Mouse (Mus musculus) thymus, adult 2 months (tissue): Measurements from ENCODE around the gene Hsf2bp. TPM values are rescaled to one million over a fixed set of nuclear protein-coding genes. Genes with fewer than 3 reads are reported as not detected.

Source experiments
- DNase-seq: peaks from one replicate; pipeline ENCODE4 v3.0.0; 2021
- H3K27ac ChIP-seq: fragments of 200-500 bp; 2 replicates; pipeline ENCODE4 v1.5.1; 2012; ENCODE audit warnings: low read length, control low read depth; ENCODE audit not compliant: control insufficient read depth, insufficient read depth
- H3K27me3 ChIP-seq: fragments of 200-500 bp; 2 replicates; pipeline ENCODE4 v1.6.1; 2012; ENCODE audit warnings: mild to moderate bottlenecking, low read length, moderate library complexity, mixed read lengths; ENCODE audit not compliant: control insufficient read depth, insufficient read depth
- H3K36me3 ChIP-seq: fragments of 200-500 bp; 2 replicates; pipeline ENCODE4 v1.6.1; 2012; ENCODE audit warnings: mild to moderate bottlenecking, low read length, moderate library complexity; ENCODE audit not compliant: control insufficient read depth, insufficient read depth
- H3K4me1 ChIP-seq: fragments of 200-500 bp; replicated peaks from 2 replicates; pipeline ENCODE4 v1.6.1; 2012; ENCODE audit warnings: low read length; ENCODE audit not compliant: control insufficient read depth, insufficient read depth
- H3K4me3 ChIP-seq: fragments of 200-500 bp; 2 replicates; pipeline ENCODE4 v1.5.1; 2012; ENCODE audit warnings: mild to moderate bottlenecking, low read length, control low read depth, moderate library complexity; ENCODE audit not compliant: control insufficient read depth, insufficient read depth
- CTCF ChIP-seq: fragments of 200-500 bp; IDR thresholded peaks from 2 replicates; pipeline ENCODE4 v1.5.1; 2012; ENCODE audit warnings: mild to moderate bottlenecking, control low read depth, low read length, moderate library complexity, borderline replicate concordance; ENCODE audit not compliant: control insufficient read depth, poor library complexity, insufficient read depth; ENCODE audit errors: extremely low read depth
- POLR2A ChIP-seq: fragments of 200-500 bp; IDR thresholded peaks from 2 replicates; pipeline ENCODE4 v1.6.1; 2012; ENCODE audit warnings: mild to moderate bottlenecking, low read length, control low read depth, moderate library complexity; ENCODE audit not compliant: control insufficient read depth, poor library complexity, insufficient read depth; ENCODE audit errors: extremely low read depth
- WGBS: fragments of 180-500 bp; shearing (Covaris S2); methylation state at CpG from one replicate; pipeline ENCODE4 v1.1.7; 2018; 5-methylcytosine and 5-hydroxymethylcytosine counted together
- polyA plus RNA-seq: library from polyadenylated mRNA; depleted of rRNA; stranded (reverse); fragments of >200 nt; gene quantifications from 2 replicates; pipeline ENCODE4 v1.2.3, GENCODE M21; 2012

The Hsf2bp gene
- polyA plus RNA-seq, 1 experiment = 0.54 TPM

- DNase-seq = no peak
- WGBS = 96% methylated on average over 16 of the region's 16 CpGs
- no peaks in the 10 kb centered on the region for H3K36me3 ChIP-seq
These were observed 96.7 kb downstream of the Hsf2bp start for GRCm38 (mm10) chr17:31939292-31940060.

GRCm38 (mm10) chr17:31938539-31939260 is 97.4 kb downstream of the Hsf2bp start:
- WGBS = 92% methylated on average over 12 of the region's 12 CpGs
- TF ChIP-seq POLR2A (no peak), CTCF (no peak)
- H3K4me3 ChIP-seq = no peak overlapping the region
- DNase-seq = no peak
- H3K4me1 ChIP-seq = 0 out of 2 replicates have a peak, but pooled peaks cover 2% of the 10 kb centered on the region
- no peaks in the 10 kb centered on the region for H3K27me3 ChIP-seq
- no peak overlapping the region for H3K27ac ChIP-seq
- H3K36me3 ChIP-seq = no peaks in the 10 kb centered on the region

More at GRCm38 (mm10) chr17:31939292-31940060, 96.7 kb downstream of the Hsf2bp start:
- TF ChIP-seq POLR2A (no peak), CTCF (no peak)
- Histone ChIP-seq H3K4me3 (no peak overlapping the region), H3K4me1 (0 out of 2 replicates have a peak, but pooled peaks cover 2% of the 10 kb centered on the region), H3K27me3 (no peaks in the 10 kb centered on the region), H3K27ac (no peak overlapping the region)

GRCm38 (mm10) chr17:31937141-31937554 is 99.0 kb downstream of the Hsf2bp start:
- H3K4me1 ChIP-seq = peaks cover 7% of the 10 kb centered on the region; the same call in 1 of the 2 replicates
- WGBS = 36% methylated on average over 3 of the region's 3 CpGs

GRCm38 (mm10) chr17:31935841-31936240 is 100.3 kb downstream of the Hsf2bp start:
- TF ChIP-seq POLR2A (no peak), CTCF (no peak)
- Histone ChIP-seq H3K36me3 (no peaks in the 10 kb centered on the region), H3K4me1 (peaks cover 9% of the 10 kb centered on the region; the same call in 1 of the 2 replicates), H3K27ac (no peak overlapping the region), H3K4me3 (no peak overlapping the region), H3K27me3 (no peaks in the 10 kb centered on the region)
- DNase-seq = no peak
- 92% methylated on average over 3 of the region's 3 CpGs for WGBS

More at GRCm38 (mm10) chr17:31937141-31937554, 99.0 kb downstream of the Hsf2bp start:
- TF ChIP-seq POLR2A = no peak
- TF ChIP-seq CTCF = no peak
- Histone ChIP-seq H3K4me3 (no peak overlapping the region), H3K27ac (no peak overlapping the region), H3K27me3 (no peaks in the 10 kb centered on the region), H3K36me3 (no peaks in the 10 kb centered on the region)
- DNase-seq = no peak

- Histone ChIP-seq H3K27me3 (no peaks in the 10 kb centered on the region), H3K36me3 (no peaks in the 10 kb centered on the region), H3K4me1 (peaks cover 9% of the 10 kb centered on the region; the same call in 1 of the 2 replicates), H3K4me3 (no peak overlapping the region), H3K27ac (no peak overlapping the region)
- TF ChIP-seq POLR2A (no peak), CTCF (no peak)
- no peak for DNase-seq
- WGBS = 88% methylated on average over 6 of the region's 6 CpGs
These were observed 100.9 kb downstream of the Hsf2bp start for GRCm38 (mm10) chr17:31935091-31935830.

- TF ChIP-seq CTCF (no peak), POLR2A (no peak)
- WGBS = 82% methylated on average over 1 of the region's 1 CpGs
- H3K4me1 ChIP-seq = peaks cover 9% of the 10 kb centered on the region; the same call in 1 of the 2 replicates
These were observed 102.2 kb downstream of the Hsf2bp start for GRCm38 (mm10) chr17:31933956-31934355.

More at GRCm38 (mm10) chr17:31933956-31934355, 102.2 kb downstream of the Hsf2bp start:
- H3K27ac ChIP-seq = no peak overlapping the region
- no peaks in the 10 kb centered on the region for H3K27me3 ChIP-seq
- DNase-seq = no peak
- no peaks in the 10 kb centered on the region for H3K36me3 ChIP-seq
- H3K4me3 ChIP-seq = no peak overlapping the region
